Mouse (Mus musculus) liver, adult 2 months (tissue): ENCODE measurements around the gene Pttg1. TPM values are rescaled to one million over a fixed set of nuclear protein-coding genes. Genes with fewer than 3 reads are reported as not detected.

Experiments
- DNase-seq: peaks from one replicate; pipeline ENCODE4 v3.0.0-alpha.2; 2011; ENCODE audit warnings: low read depth, low spot score; ENCODE audit errors: extremely low read depth
- H3K27ac ChIP-seq: fragments of 200-500 bp; replicated peaks from 2 replicates; pipeline ENCODE4 v1.5.1; 2012; ENCODE audit warnings: low read depth, mild to moderate bottlenecking, control low read depth, inconsistent platforms, low read length; ENCODE audit not compliant: insufficient read depth
- H3K27me3 ChIP-seq: fragments of 200-500 bp; 2 replicates; pipeline ENCODE4 v1.6.1; 2012; ENCODE audit warnings: mild to moderate bottlenecking, moderate library complexity, low read length, inconsistent platforms; ENCODE audit not compliant: control insufficient read depth, insufficient read depth
- H3K36me3 ChIP-seq: fragments of 200-500 bp; 2 replicates; pipeline ENCODE4 v1.6.1; 2012; ENCODE audit warnings: low read length, inconsistent platforms; ENCODE audit not compliant: control insufficient read depth, insufficient read depth
- H3K4me1 ChIP-seq: fragments of 200-500 bp; 2 replicates; pipeline ENCODE4 v1.6.1; 2011; ENCODE audit warnings: low read length; ENCODE audit not compliant: control insufficient read depth, insufficient read depth
- H3K4me3 ChIP-seq: fragments of 200-500 bp; 2 replicates; pipeline ENCODE4 v1.5.1; 2011; ENCODE audit warnings: low read depth, mild to moderate bottlenecking, control low read depth, low read length, moderate library complexity; ENCODE audit not compliant: insufficient read depth
- H3K79me2 ChIP-seq: fragments of 200-500 bp; 2 replicates; pipeline ENCODE4 v1.6.1; 2012; ENCODE audit warnings: inconsistent platforms, mild to moderate bottlenecking, low read length, moderate library complexity; ENCODE audit not compliant: control insufficient read depth, insufficient read depth
- H3K9ac ChIP-seq: fragments of 200-500 bp; 2 replicates; pipeline ENCODE4 v1.6.1; 2012; ENCODE audit warnings: low read depth, mild to moderate bottlenecking, control low read depth, inconsistent platforms, low read length
- CTCF ChIP-seq: fragments of 200-500 bp; IDR thresholded peaks from 2 replicates; pipeline ENCODE4 v1.5.1; 2011; ENCODE audit warnings: low read depth, low read length, control low read depth
- POLR2A ChIP-seq: fragments of 200-500 bp; IDR thresholded peaks from 2 replicates; pipeline ENCODE4 v1.6.1; 2011; ENCODE audit warnings: low read length, control low read depth; ENCODE audit not compliant: insufficient read depth; ENCODE audit errors: extremely low read depth
- WGBS: fragments of 180-500 bp; shearing (Covaris S2); methylation state at CpG from one replicate; pipeline ENCODE4 v1.1.7; 2018; 5-methylcytosine and 5-hydroxymethylcytosine counted together
- polyA plus RNA-seq: library from polyadenylated mRNA; depleted of rRNA; stranded (reverse); fragments of >200 nt; gene quantifications from 2 replicates; pipeline ENCODE4 v1.2.3, GENCODE M21; 2012
- total RNA-seq: library from RNA; depleted of rRNA; stranded (reverse); fragments of >200 nt; gene quantifications from 2 replicates; pipeline ENCODE4 v1.2.3, GENCODE M21; 2014

Gene Pttg1
- total and polyA plus RNA-seq, 2 experiments: 12.0 to 45.4 TPM

DNA sequence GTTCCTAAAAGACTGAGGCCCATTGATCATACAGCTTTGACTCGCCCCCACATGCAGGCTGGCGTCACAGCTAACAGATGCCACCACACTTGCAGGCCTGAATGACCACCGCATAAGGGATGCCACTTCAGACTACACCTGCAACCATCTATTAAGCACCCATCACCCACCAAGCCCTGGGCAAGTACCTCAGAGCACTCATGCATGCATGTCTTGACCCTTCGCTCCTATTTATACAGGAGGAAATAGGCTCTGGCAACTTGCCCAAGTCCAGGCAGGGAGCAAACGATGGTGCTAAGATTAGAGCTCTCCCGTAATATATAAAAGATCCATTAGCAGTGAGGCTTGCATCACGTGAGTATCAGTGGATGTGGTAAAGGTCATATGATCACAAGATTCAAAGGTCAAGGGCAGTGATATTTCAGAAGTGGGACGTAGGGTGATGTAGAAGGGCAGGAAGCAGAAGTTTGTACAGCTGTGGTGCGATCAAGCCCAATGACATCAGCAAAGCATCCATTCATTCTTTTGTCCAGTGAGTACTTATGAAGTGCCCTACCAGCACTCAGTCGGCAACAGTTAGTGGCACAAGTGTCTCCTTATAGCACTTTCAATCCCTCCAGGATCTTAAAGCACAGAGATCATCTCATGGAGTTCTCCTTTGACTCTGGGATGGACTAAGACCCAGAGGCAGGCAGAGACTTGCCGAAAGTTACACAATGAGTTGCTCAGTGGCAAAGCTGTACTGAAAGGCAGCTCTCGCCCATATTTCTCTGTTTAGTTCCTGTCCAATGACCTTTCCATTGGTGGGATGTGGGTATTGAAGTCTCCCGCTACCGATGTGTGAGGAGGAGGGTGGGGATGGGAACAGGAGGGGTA is 30.7 kb downstream of the Pttg1 start:
- WGBS: 73% methylated on average over 14 of the region's 14 CpGs
- Histone ChIP-seq H3K36me3 (no peaks in the 10 kb centered on the region), H3K27me3 (no peaks in the 10 kb centered on the region), H3K4me1 (peaks cover 3% of the 10 kb centered on the region; the same call in 1 of the 2 replicates), H3K79me2 (no peaks in the 10 kb centered on the region), H3K27ac (no peak overlapping the region), H3K4me3 (no peak overlapping the region), H3K9ac (no peak overlapping the region)
- DNase-seq: peak; percentile 7
- TF ChIP-seq POLR2A (no peak), CTCF (no peak)

DNA sequence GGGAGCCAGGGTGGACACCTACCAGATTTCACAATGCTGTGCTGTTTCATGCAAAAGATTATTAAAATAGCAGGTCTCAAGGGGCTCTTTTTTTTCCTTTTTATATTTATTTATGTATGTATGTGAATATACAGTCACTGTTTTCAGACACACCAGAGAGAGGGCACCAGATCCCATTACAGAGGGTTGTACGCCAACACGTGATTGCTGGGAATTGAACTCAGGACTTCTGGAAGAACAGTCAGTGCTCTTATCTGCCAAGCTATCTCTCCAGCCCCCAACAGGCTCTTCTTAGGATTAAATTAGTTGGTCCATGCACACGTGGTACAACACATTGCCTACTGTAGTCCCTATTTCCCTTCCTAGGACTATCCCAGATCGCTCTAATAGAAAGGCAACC is 32.7 kb downstream of the Pttg1 start:
- TF ChIP-seq POLR2A: no peak
- no peak for TF ChIP-seq CTCF
- 88% methylated on average over 4 of the region's 4 CpGs for WGBS

DNA sequence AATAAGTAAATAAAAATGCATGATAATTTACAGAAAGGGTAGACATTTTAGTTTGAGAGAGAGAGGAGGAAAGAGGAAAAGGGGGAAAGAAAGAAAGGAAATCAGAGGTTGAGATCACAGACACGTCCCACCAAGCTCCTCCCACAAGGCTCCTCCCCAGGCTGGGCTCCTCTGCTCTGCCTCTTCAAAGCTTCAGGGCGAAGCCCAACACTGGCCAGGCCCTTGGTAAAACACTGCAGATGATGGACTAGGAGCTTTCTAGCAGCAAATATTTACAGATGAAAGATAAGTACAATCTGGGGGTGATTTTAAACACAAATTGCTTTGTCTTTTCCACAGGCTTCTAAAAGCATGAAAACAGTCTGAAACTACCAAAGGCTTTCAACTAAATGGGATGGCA is 33.3 kb downstream of the Pttg1 start:
- Histone ChIP-seq H3K4me3 (no peak overlapping the region), H3K4me1 (peaks cover 3% of the 10 kb centered on the region; the same call in 1 of the 2 replicates), H3K79me2 (no peaks in the 10 kb centered on the region), H3K27ac (no peak overlapping the region), H3K9ac (no peak overlapping the region), H3K27me3 (no peaks in the 10 kb centered on the region), H3K36me3 (no peaks in the 10 kb centered on the region)
- no peak for DNase-seq
- 28% methylated on average over 2 of the region's 2 CpGs for WGBS
- TF ChIP-seq POLR2A: no peak
- TF ChIP-seq CTCF: no peak

More for the DNA sequence above, 32.7 kb downstream of the Pttg1 start:
- Histone ChIP-seq H3K27me3 (no peaks in the 10 kb centered on the region), H3K36me3 (no peaks in the 10 kb centered on the region), H3K9ac (no peak overlapping the region), H3K27ac (no peak overlapping the region), H3K4me1 (peaks cover 3% of the 10 kb centered on the region; the same call in 1 of the 2 replicates), H3K4me3 (no peak overlapping the region), H3K79me2 (no peaks in the 10 kb centered on the region)
- DNase-seq: no peak

DNA sequence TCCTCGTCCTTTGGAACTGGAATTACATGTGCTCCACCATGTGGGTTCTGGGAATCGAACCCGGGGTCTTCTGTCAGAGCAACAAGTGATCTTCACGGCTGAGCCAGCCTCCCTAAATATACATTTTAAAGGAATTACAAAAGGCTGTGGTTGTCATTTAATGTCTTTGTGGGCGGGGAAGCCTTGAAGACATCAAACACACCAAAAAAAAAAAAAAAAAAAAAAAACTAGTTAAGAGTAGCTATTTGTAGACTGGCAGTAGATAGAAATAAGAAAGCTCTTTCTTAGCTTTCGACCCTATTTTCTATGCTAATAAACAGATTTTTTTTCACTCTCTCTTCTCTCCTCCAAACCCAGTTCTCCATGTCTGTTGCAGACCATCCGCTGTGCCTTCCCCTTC is 36.9 kb downstream of the Pttg1 start:
- Histone ChIP-seq H3K4me3 (no peak overlapping the region), H3K79me2 (no peaks in the 10 kb centered on the region), H3K27ac (no peak overlapping the region), H3K27me3 (no peaks in the 10 kb centered on the region), H3K4me1 (peaks cover 2% of the 10 kb centered on the region; the same call in 1 of the 2 replicates), H3K9ac (no peak overlapping the region), H3K36me3 (no peaks in the 10 kb centered on the region)
- no peak for DNase-seq
- 93% methylated on average over 7 of the region's 7 CpGs for WGBS
- TF ChIP-seq POLR2A (no peak), CTCF (no peak)

DNA sequence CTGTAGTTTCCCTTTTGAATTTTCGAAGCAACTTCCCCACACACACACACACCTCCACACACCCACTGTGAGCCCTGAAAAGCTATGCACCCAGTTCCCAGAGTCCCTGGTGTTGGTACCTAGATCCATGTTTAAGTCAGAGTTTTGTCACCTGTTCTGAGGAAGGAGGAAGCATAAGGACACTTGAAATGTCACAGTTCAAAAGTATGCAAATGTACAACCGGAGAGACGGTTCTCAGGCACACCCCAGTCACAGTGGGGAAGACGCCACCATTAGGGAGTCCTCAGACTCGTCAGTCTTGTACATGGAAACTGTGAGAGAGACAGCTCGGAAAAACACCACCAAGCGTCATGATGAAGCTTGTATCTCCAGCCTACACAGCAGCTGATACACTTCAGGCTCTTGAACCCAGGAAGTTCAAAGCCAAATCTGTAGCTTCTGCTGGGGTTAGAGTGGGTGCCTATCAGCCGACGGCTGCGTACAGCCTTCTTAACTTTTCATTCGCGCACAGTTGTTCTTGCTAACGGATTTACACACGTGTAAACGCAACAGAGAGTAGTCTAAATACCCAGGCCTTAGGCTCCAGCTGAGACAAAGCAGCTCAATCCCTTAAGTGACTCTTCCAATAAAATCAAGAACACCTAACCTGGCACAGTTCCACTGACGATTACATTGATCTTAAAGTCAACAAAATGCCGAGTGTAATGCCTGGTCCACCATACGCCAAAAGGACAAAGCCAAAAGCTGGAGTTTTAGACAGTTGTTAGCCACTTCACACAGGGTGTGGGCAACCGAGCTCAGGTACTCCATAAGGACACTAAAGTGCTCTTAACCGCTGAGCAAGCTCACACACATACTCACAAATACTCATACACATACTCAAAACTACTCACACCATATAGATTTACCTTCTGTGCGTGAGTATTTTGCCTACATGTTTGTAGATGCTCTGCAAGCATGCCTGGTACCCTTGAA is 37.6 kb downstream of the Pttg1 start:
- Histone ChIP-seq H3K27me3 (no peaks in the 10 kb centered on the region), H3K27ac (no peak overlapping the region), H3K36me3 (no peaks in the 10 kb centered on the region), H3K4me1 (peaks cover 2% of the 10 kb centered on the region; the same call in 1 of the 2 replicates), H3K79me2 (no peaks in the 10 kb centered on the region), H3K9ac (no peak overlapping the region), H3K4me3 (no peak overlapping the region)
- DNase-seq: no peak
- WGBS: 72% methylated on average over 21 of the region's 21 CpGs
- TF ChIP-seq CTCF (no peak), POLR2A (no peak)
